Mouse (Mus musculus) yolk sac, embryonic 10.5 days (tissue): Measurements from ENCODE around the gene Cdc37.
"Not testable (repeated sequence)": the region's sequence is repeated elsewhere in the genome, so short reads cannot be mapped to it uniquely, and the experiment has no call there.

Source experiments
- DNase-seq: peaks from one replicate; pipeline ENCODE4 v3.0.0-alpha.2; 2017; ENCODE audit warnings: low spot score

Gene Cdc37

DNA sequence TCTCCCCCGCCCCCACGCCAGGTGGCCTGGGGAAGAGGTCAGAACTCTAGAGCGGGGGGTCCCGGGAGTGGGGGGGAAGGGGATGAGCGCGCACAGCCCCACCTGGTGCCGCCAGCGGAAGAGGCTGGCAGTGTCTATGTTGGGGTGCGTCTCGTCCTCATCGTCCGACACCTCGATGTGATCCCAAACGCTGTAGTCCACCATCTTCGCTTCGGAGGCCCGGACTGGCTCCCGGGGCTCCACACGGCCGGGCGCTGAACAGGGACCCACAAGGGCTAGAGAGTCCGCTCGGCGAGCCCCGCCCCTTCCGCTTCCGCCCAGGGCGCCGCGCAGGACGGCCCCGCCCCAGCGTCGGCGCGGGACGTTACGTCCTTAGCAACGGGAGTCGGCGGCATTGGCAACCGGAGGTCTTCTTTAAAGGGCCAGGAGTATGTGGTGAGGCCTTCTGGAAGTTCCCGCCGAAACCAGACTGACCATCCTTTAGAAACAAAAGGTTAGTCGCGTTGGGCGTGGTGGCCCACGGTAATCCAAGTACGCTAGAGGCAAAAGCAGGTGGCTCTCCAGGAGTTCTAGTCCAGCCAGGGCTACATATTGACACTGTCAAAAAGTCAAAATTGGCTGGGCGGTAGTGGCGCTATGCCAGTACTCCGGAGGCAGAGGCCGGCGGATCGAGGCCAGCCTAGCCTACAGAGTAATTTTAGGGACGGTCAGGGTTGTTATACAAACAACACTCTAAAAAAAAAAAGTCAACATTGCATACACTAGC is at the start of gene Cdc37:
Cdc37 (minus strand) TSS at position 329 of the 766 bp plus-strand sequence.
- peak; percentile 94 for DNase-seq

DNA sequence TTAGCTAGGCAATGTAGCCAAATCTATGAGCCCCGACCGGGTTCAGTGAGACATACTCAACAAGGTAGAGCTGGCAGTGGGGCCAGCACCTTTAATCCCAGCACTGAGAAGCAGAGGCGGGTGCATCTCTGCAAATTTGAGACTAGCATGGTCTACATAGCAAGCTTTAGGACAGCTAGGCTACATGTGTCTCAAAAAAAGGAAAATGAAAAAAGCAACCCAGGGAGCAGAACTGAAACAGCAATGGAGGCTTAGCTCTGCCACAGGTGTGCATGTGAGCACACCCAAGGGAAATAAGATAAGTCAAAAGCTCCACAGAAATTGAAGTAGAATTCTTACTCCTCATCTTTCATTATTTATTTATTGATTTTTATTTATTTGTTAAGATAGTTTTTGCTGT is 49.2 kb upstream of the Cdc37 start:
- DNase-seq: no peak

DNA sequence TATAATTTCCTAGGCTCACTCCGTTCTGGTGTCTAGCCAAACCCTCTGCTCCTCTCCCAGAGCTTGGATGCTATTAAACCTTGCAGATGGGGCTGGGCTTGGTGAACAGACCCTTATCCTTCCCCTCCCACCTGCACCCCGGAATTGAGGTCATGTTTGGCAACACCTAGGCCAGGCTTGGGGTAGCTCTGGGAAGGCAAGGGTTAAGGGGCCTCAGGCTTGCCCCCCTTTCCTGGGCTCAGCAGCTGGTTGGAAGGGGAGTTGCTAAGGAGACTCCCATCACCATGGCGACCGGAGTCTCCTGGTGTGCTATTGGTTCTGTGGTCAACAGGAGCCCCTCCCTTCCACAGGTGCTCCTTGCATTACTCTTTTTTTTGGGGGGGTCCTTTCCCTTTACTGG is 48.2 kb upstream of the Cdc37 start:
- DNase-seq: no peak

DNA sequence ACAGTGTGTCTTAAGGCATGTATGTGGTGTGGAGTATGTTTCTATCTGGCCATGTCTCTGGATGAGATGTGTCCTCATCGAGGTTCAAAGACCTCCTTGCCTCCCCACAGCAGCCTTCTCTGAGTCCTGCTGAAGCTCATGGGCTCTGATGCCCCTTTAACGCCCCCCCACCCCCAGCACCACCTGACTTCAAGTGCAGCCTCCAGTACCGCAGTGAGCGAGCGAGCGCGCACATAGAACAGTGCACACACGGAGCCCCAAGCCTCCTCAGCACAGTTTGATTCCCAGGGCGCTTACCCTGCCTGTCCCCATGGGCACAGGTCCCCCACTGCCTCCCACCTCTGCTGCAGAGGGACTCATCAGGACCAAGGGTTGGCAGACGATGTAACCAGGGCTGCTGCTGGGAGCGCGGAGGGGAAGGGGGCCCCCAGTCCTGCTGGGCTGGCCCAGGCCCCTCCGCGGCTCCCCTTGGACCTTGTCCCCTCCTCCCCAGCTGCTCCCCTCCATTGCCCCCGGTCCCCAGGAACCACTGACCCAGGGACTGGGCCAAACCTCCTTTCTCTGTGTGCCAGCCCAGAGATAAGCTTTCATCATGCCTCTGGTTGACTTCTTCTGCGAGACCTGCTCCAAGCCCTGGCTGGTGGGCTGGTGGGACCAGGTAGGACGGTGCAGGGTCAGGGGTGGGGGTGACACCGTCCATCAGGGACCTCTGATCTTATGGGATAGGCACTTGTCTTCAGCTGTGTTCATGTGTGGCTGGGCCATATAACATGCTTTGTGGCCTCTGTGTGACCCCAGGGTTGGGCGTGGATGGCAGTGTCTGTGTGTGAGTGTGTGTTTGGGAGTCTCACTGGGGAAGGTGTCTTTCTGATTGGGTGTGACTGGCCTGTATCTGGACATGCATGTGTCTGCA is 47.0 kb upstream of the Cdc37 start:
- no peak for DNase-seq

DNA sequence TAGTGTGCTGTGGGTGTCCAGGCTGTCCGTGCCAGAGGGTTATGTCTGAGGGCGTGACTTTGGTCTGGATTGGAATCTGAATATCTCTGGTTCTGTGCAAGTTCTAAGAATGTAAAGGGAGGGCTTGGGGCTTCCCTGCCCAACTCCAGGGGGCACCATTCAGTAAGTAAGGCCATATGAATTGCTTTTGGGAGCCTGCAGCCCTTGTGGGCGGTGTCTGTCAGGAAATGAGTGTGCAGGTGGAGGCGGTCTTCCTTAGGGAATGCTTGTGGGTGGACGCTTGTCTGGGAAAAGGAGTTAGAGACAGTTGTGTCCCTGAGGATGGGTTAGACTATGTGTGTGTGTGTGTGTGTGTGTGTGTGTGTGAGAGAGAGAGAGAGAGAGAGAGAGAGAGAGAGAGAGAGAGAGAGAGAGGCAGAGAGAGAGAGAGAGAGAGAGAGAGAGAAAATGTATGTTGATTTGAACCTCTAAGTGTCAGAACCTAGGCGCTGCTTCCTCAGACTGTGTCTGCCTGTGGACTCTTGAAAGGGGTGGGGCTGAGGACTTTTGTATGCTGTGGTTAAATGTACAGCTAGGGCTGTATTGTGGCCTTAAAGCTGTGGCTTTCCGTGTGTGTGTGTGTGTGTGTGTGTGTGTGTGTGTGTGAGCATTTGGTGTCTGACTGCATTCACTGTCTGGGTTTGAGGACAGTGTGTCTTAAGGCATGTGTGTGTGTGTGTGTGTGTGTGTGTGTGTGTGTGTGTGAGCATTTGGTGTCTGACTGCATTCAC is 46.1 kb upstream of the Cdc37 start:
- not testable (repeated sequence) for DNase-seq

DNA sequence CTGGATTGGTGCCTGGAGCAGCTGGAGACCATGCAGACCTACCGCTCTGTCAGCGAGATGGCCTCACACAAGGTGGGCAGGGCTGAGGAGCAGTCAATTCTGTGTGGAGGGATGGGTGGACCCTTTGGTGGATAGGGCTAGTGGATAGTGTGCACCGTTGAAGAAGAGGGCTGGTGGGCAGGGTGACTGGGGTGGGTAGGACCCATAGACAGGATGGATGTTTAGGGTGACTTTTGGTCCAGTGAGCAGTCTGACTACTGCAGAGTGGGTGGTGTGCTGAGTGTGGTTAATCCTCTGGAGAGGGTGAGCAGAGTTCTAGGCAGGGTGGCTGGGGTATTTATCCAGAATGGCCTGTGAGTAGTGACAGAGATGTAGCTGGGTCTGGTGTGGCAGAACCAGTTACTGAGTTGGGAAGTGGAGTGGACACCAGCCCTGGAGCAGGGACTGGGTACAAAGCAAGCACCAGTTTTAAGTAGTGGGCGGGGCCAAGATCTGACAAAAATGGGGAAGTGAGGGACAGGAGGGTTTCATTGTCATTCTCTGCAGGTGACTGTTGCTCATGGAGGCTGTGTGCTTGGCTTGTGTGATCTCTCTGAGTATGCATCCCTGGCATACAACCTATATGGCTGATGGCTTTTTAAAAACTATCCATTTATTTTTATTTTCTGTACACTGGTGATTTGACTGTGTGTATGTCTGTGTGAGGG is 45.2 kb upstream of the Cdc37 start:
- no peak for DNase-seq

DNA sequence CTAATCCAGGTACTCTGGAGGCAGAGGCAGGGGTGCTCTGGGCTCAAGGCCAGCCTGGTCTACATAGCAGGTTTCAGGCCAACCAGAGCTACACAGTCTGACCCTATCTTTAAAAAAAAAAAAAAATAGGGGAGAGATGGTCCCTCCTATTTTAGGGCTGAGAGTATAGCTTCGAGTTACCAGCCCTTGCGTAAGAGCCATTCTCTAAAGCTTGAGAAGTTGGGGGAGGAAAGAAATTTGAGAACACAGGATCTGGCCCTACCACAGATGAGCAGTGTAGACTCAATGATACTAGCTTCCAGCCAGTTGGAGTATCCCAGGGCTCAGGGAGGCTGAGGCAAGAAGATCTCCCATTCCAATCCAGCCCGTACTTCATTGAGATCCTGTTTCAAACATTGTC is 44.0 kb upstream of the Cdc37 start:
- DNase-seq: no peak

DNA sequence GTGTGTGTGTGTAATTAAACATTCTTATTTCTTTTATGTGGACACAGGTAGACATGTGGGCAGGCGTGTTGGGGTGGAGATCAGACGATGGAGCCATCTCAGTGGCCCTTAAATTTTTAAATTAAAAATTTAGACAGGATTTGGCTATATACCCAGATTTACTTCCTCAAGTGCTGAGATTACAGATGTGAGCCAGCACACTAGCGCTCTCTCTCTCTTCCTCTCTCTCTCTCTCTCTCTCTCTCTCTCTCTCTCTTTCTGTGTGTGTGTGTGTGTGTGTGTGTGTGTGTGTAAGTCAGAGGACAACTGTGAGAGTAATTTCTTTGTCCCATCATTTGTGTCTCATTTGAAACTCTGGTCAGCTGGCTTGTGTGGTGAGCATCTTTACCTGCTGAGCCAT is 40.9 kb upstream of the Cdc37 start:
- no peak for DNase-seq

DNA sequence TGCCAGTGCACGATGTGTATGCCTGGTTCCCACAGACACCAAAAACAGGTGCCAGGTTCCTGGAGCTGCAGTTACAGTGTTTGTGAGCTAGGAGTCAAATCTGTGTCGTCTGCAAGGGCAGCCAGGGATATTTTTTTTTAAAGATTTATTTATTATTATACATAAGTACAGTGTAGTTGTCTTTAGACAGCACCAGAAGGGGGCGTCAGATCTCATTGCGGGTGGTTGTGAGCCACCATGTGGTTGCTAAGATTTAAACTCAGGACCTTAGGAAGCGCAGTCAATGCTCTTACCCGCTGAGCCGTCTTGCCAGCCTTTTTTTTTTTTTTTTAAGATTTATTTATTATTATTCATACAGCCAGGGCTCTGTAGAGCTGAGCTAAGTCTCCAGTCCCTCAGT is 40.1 kb upstream of the Cdc37 start:
- no peak for DNase-seq

DNA sequence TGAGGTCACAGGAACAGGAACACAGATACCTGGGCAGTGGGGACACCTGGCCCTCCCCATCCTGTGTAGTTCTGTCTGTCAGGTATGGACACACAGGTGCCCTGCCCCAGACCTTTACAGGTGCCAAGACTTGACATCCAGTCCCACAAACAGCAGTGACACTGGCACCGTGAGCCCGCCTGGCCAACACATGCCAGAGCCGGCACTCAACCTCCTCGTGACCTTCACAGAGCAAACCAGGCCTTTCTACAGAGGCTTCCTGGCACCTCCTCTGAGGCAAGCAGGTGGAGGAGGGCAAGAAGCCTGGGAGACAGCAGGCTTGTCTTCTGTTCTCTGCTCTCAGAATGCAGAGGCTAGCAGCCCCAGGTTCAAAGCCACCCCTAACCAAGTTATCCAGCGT is 35.7 kb upstream of the Cdc37 start:
- no peak for DNase-seq

DNA sequence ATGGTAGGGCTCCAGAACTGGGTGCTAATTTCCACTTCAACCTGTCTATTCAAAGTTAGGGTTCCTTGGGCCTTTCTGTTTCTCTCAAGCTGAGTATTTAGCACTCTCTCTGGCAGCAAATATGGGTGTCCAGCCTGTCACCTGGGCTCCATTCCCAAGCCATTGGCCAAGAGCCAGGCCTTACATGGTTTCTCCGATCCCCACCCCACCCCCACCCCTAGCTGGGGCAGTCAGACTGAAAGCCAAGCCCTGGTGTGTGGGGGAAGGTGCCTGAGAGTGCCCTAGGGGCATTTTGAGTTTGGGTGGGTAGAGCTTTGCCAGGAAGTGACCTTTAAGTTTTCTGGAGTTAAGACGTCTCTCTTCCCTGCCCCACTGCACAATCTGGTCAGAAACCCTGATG is 35.0 kb upstream of the Cdc37 start:
- no peak for DNase-seq

DNA sequence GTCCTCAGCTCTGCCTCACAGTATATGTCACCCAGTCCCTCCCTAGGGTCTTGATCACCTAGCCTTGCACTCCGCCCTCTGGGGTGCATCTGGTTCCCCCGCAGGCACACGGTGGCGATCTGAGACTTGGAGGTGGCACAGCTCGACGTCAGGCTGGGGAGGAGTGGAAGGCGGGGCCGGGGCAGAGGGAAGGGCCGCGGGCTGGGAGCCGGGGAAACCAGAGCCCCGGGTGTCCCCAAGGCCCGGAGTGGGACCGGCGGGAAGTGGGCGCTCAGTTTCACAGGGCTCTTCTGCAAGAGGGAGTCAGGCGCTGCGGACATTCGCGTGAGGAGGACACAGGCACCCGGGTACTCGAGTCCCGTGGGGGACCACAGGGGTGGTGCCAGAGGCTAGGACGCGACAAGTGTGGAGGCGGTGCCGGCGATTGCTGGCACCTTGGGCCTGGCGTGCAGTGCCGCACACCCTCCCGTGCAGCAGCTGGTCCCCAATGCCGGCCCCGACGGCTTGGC is 34.2 kb upstream of the Cdc37 start:
- no peak for DNase-seq

DNA sequence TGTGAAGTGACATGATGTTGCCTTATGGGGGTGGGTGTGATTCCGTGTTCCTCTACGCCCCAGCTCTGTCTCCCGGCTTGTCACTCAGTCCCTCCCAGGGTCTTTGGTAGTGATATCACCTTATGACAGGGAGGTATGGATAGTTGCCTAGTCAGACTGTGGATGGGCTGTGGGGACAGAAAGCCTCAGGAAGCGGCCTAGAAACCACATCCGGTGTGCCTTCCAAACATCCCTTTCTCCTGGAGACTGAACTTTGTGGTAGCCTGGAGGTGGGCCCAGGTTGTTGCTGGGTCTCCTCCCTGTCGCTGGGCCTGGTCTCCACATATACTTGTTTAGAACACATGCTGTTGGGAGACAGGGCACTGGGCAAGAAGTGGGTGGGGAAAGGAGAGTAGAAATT is 33.6 kb upstream of the Cdc37 start:
- no peak for DNase-seq

DNA sequence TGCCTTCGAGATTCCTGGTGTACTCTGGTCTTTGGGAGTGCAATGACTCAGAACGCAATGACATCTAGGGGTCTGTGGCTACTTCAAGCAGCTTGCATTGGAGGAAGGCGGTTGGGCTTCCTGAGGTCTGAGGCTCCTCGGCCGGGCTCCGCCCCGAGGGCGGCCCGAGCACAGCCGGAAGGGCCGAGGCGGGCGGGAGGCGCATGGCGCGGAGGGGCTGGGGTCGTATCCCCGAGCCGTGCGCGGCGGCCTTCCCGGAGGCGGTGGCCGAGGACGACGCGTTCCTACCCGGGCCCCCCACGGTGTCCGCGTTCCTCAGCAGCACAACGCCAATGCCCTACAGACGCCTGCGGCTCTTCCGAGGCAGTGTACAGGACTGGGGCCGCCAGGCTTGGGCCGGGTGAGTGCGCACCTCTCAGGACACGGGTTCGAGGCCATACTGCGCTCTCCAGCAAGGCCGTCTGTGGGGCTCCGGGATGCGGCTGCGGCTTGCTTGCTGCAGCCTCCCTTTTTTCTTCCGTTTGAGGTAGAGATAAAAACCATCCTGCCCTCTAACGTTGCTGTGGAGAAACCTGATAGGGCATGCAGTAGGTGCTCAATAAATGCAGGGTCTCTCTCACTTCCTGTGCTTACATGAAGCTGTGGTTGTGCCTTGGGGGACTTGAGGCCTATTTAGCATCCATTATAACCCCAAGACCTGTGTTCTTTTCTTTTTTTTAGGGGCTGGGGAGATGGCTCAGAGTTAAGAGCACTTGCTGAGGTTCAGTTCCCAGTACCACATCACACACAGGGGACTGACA is 31.8 kb upstream of the Cdc37 start:
- peak; percentile 61 for DNase-seq

DNA sequence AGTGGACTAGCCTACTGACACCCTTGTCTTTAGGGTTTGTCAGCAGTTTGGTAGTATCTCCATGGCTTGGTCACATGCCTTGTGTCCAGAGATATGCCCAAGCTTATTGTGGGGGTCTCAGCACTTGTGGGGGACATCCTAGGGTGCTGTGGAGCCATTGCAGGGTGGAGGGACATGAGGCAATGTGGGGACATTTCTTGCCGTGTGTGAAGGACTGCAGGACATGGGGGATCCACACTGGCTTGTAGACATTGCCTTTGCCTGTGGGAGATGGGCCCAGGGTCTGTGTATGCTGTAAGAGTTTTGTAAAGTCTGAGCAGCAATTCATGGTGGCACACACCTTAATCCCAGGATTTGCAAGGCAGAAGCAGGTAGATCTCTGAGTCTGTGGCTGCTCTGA is 31.1 kb upstream of the Cdc37 start:
- DNase-seq: no peak

DNA sequence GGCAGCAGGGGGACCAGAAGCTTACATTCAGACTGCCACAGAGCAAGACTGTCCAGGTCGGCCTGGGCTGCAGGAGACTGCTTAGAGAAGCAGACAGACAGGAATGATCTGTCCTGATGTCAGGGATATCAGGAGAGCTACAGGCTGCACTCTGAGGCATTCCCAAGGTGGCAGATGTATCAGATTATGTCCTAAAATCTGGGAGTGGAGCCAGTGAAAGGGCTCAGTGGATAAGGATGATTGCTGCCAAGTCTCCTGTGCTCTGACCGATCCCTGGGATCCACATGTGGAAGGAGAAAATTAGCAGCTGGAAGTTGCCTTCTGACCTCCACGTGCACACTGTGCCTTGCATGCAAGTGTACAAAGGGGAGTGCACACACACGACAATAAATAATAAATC is 30.6 kb upstream of the Cdc37 start:
- DNase-seq: no peak

DNA sequence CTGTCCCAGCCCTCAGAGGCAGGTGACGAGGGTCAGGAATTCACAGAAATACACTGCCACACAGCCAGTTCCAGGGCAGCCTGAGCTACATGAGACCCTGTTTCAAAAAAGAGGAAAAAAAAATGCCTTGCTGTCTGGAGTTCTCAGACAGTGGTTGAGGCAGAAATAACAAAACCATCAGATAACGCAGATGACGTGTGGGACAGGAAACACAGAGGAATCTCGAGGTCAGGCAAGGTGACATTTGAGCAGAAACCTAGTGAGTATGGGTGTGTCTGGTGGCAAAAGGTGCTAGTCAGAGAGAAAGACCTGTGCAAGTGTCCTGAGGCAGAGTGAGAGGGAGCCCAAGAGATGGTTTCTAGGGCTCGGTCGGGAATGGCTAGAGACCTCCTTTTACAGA is 22.6 kb upstream of the Cdc37 start:
- DNase-seq: no peak

DNA sequence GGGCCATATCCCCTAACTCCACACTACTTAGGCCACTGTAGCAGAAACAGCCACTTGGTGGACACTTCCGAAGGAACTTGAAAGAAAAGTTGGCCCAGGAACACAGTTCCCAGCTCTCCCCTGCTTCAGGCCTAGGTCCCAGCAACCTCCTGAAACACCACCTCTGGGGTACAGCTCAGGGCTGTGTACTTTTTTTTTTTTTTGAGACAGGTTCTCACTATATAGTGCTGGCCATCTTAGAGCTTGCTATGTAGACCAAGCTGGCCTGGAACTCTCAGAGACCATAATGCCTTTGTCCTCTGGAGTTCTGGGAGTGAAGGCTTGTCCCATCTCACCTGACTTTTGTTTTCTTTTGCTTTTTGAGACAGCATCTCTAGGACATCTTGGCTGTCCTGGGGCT is 19.4 kb upstream of the Cdc37 start:
- DNase-seq: no peak

DNA sequence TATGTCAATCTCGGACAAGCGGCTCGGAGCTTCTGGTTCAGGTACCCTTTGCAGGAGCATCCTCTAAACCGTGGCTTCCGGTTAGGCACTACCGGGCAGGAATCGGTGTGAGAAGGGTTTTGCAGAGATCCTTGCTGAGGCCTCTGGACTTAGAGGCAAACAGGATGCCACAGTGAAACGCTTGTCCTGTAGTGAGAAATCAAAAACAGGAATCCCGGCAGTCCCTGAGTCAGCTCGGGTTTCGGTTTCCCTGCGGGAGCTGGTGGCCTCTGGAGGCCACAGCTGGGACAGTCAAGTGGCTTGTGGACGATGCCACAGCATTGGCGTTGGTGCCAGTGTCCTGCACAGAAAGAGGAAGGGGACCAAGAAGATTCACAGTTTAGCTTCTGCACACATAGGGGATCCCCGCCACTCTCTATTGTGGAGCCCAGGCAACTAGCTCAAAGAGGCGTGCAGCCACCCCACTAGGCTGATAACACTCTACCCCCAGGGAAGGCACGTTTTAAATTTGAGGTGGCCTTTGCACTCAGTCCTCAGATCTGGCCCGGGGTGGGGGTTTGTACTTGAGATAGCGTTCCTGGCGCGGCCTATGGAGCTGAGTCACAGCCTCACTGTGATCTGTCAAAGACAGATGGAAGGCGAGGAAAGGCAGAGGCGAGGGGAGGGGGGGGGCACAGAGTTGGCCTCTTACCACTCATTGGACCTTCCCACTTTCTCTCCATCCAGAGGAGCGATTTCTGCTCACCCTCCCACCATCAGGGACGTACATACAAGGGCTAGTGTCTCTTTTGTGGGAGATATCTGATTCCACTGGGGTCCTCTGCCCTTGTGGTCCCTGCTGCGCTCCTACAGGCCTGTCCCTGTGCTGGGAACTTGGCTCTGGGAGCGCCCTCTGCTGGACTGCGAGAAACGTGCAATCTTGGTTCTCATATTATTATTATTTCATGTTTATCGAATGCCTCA is 18.7 kb upstream of the Cdc37 start:
- peak; percentile 73 for DNase-seq
